Mouse (Mus musculus): ENCODE data around the gene Olfr134. TPM values are rescaled to one million over a fixed set of nuclear protein-coding genes. Genes with fewer than 3 reads are reported as not detected.

Gene Olfr134
- not detected for polyA plus RNA-seq (2017; shearing (Covaris generic))

GRCm38 (mm10) chr17:38171088-38171487, at the start of gene Olfr134:
Olfr134 (plus strand) TSS chr17:38171388.

GRCm38 (mm10) chr17:38134426-38134825, 36.8 kb upstream of the Olfr134 start, which contains the start of gene Olfr132:
Olfr132 (minus strand) TSS chr17:38134526.

GRCm38 (mm10) chr17:38144981-38145380, 26.2 kb upstream of the Olfr134 start, which contains the start of gene Olfr133:
Olfr133 (plus strand) TSS chr17:38145281.

GRCm38 (mm10) chr17:38204035-38204434, 32.8 kb downstream of the Olfr134 start, which contains the start of gene Olfr135:
Olfr135 (plus strand) TSS chr17:38204335.

Other genes starting within 250 kb of the Olfr134 start
- not detected for gene Olfr761, start 218.3 kb upstream of the Olfr134 start, polyA plus RNA-seq (2017; shearing (Covaris generic))
- gene Olfr129, start 111.3 kb upstream of the Olfr134 start, polyA plus RNA-seq (2017; shearing (Covaris generic)) = not detected
- gene Olfr130, start 107.5 kb upstream of the Olfr134 start, polyA plus RNA-seq (2017; shearing (Covaris generic)) = not detected
- not detected for gene Olfr131, start 82.7 kb upstream of the Olfr134 start, polyA plus RNA-seq (2017; shearing (Covaris generic))
- gene Olfr132, start 36.9 kb upstream of the Olfr134 start, polyA plus RNA-seq (2017; shearing (Covaris generic)) = not detected
- not detected for gene Olfr133, start 26.1 kb upstream of the Olfr134 start, polyA plus RNA-seq (2017; shearing (Covaris generic))
- gene Olfr135, start 32.9 kb downstream of the Olfr134 start, polyA plus RNA-seq (2017; shearing (Covaris generic)) = not detected
- gene Olfr138, start 89.6 kb downstream of the Olfr134 start, polyA plus RNA-seq (2017; shearing (Covaris generic)) = not detected
- gene Olfr137, start 136.2 kb downstream of the Olfr134 start, polyA plus RNA-seq (2017; shearing (Covaris generic)) = not detected
- gene Olfr136, start 158.4 kb downstream of the Olfr134 start, polyA plus RNA-seq (2017; shearing (Covaris generic)) = not detected
- not detected for gene Esp36, start 248.8 kb downstream of the Olfr134 start, polyA plus RNA-seq (2017; shearing (Covaris generic))

All from effector memory CD4-positive, alpha-beta T cell, adult 5 months (primary cell).